Mouse (Mus musculus) midbrain, postnatal 0 days (tissue): ENCODE measurements around the gene Nudcd2. TPM values are rescaled to one million over a fixed set of nuclear protein-coding genes. Genes with fewer than 3 reads are reported as not detected.

Source experiments
- ATAC-seq: fragments of 200-750 bp; cut with Nextera tagmentation; 2 replicates; pipeline ENCODE4 v1.8.0; 2017; ENCODE audit warnings: moderate number of reproducible peaks, mild to moderate bottlenecking, moderate TSS enrichment, moderate library complexity; ENCODE audit not compliant: low FRiP score
- DNase-seq: peaks from one replicate; pipeline ENCODE4 v3.0.0-alpha.2; 2015; ENCODE audit warnings: low spot score
- H3K27ac ChIP-seq: fragments of 300-500 bp; sonication (generic); 2 replicates; pipeline ENCODE4 v1.5.1; 2014; ENCODE audit warnings: low read depth, mild to moderate bottlenecking, low read length, mixed read lengths
- H3K27me3 ChIP-seq: fragments of 300-500 bp; sonication (generic); 2 replicates; pipeline ENCODE4 v1.6.1; 2014; ENCODE audit warnings: low read length, control low read depth, mixed read lengths; ENCODE audit not compliant: insufficient read depth
- H3K36me3 ChIP-seq: fragments of 300-500 bp; sonication (generic); 2 replicates; pipeline ENCODE4 v1.6.1; 2014; ENCODE audit warnings: low read length, control low read depth, mixed read lengths; ENCODE audit not compliant: insufficient read depth
- H3K4me1 ChIP-seq: fragments of 300-500 bp; sonication (generic); 2 replicates; pipeline ENCODE4 v1.6.1; 2014; ENCODE audit warnings: mild to moderate bottlenecking, control low read depth, antibody characterized with exemption, low read length, mixed read lengths; ENCODE audit not compliant: insufficient read depth
- H3K4me2 ChIP-seq: fragments of 300-500 bp; sonication (generic); 2 replicates; pipeline ENCODE4 v1.6.1; 2014; ENCODE audit warnings: low read depth, mild to moderate bottlenecking, low read length, mixed read lengths; ENCODE audit not compliant: poor library complexity, severe bottlenecking
- H3K4me3 ChIP-seq: fragments of 300-500 bp; sonication (generic); 2 replicates; pipeline ENCODE4 v1.5.1; 2014; ENCODE audit warnings: low read depth, mild to moderate bottlenecking, low read length, moderate library complexity
- H3K9ac ChIP-seq: fragments of 300-500 bp; sonication (generic); replicated peaks from 2 replicates; pipeline ENCODE4 v1.6.1; 2014; ENCODE audit warnings: mild to moderate bottlenecking, low read length, moderate library complexity, mixed read lengths; ENCODE audit not compliant: poor library complexity, severe bottlenecking
- H3K9me3 ChIP-seq: fragments of 300-500 bp; sonication (generic); 2 replicates; pipeline ENCODE4 v1.6.1; 2016; ENCODE audit warnings: low read length, control low read depth
- CTCF ChIP-seq: IDR thresholded peaks from 2 replicates; pipeline ENCODE4 v1.5.1; 2016; ENCODE audit warnings: antibody characterized with exemption, mild to moderate bottlenecking
- WGBS: fragments of 180-500 bp; shearing (Covaris S2); extraction: QIAGEN DNeasy Blood & Tissue Kit; methylation state at CpG from one replicate; pipeline ENCODE4 v1.1.7; 2014; 5-methylcytosine and 5-hydroxymethylcytosine counted together
- polyA plus RNA-seq: library from polyadenylated mRNA; unstranded; fragments of >200 nt; fragmentation: Nextera tagmentation; extraction: Ambion mirVana; gene quantifications from 2 replicates; pipeline ENCODE4 v1.2.1, GENCODE M21; 2015
- total RNA-seq: library from RNA; depleted of rRNA; stranded (reverse); fragments of >200 nt; gene quantifications from 2 replicates; pipeline ENCODE4 v1.2.3, GENCODE M21; 2014

Nudcd2 gene
- total and polyA plus RNA-seq, 2 experiments from 2014 or later = 17.4 to 45.9 TPM

GRCm38 (mm10) chr11:40732997-40733338 lies 499 bp upstream of the Nudcd2 start:
- Histone ChIP-seq H3K9me3 (no peaks in the 10 kb centered on the region), H3K9ac (no peak overlapping the region), H3K4me2 (peak overlapping the region; percentile 74), H3K4me1 (peaks cover 4% of the 10 kb centered on the region; the same call in 1 of the 2 replicates), H3K27me3 (no peaks in the 10 kb centered on the region), H3K4me3 (peak overlapping the region; percentile 95), H3K27ac (no peak overlapping the region), H3K36me3 (peaks cover 13% of the 10 kb centered on the region)
- TF ChIP-seq CTCF = no peak
- DNase-seq = no peak
- WGBS = under 1% methylated on average over 14 of the region's 14 CpGs
- ATAC-seq = no peak; the same call in 1 of the 2 replicates

- DNase-seq = peak; percentile 4
- Histone ChIP-seq H3K4me3 (peak overlapping the region; percentile 95), H3K9ac (peak overlapping the region; percentile 87), H3K9me3 (no peaks in the 10 kb centered on the region), H3K27ac (peak overlapping the region; percentile 77), H3K4me1 (peaks cover 4% of the 10 kb centered on the region; the same call in 1 of the 2 replicates), H3K4me2 (peak overlapping the region; percentile 84), H3K36me3 (peaks cover 13% of the 10 kb centered on the region), H3K27me3 (no peaks in the 10 kb centered on the region)
- no peak for TF ChIP-seq CTCF
- no peak for ATAC-seq
- 5% methylated on average over 11 of the region's 11 CpGs for WGBS
Observed at GRCm38 (mm10) chr11:40734251-40734752, 835 bp downstream of the Nudcd2 start.

DNA sequence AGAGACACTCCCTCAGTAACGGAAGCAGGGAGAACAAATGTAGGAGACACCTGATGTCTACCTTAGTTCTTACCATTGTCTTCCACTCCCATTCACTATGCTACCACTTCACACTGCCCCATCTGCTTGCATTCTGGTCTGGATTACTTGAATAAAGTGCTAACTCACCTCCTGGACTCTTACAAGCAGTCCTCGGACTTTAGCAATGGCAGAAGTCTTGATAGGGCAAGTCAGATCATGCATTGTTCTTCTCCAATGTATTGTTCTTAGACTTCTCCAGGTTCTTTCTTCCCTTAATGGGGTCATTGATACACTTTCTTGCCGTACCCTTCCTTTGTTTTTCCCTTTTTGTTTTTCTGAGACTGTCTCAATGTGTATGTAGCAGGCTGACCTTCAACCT lies 3.9 kb downstream of the Nudcd2 start:
- DNase-seq (no peak), ATAC-seq (no peak)
- no peaks in the 10 kb centered on the region for H3K9me3 ChIP-seq
- H3K36me3 ChIP-seq = peaks cover 21% of the 10 kb centered on the region
- peaks cover 4% of the 10 kb centered on the region; the same call in 1 of the 2 replicates for H3K4me1 ChIP-seq
- 92% methylated on average over 3 of the region's 3 CpGs for WGBS
- no peaks in the 10 kb centered on the region for H3K27me3 ChIP-seq
- H3K4me2 ChIP-seq = no peak overlapping the region
- H3K9ac ChIP-seq = no peak overlapping the region
- no peak overlapping the region for H3K27ac ChIP-seq
- no peak for TF ChIP-seq CTCF
- no peak overlapping the region for H3K4me3 ChIP-seq

GRCm38 (mm10) chr11:40741605-40742262 lies 8.3 kb downstream of the Nudcd2 start:
- Histone ChIP-seq H3K27me3 (no peaks in the 10 kb centered on the region), H3K4me3 (no peak overlapping the region), H3K36me3 (peaks cover 18% of the 10 kb centered on the region), H3K9ac (no peak overlapping the region), H3K4me1 (no peaks in the 10 kb centered on the region), H3K27ac (no peak overlapping the region), H3K4me2 (no peak overlapping the region), H3K9me3 (no peaks in the 10 kb centered on the region)
- WGBS = 91% methylated on average over 12 of the region's 12 CpGs
- ATAC-seq (no peak), DNase-seq (no peak)
- no peak for TF ChIP-seq CTCF

GRCm38 (mm10) chr11:40744348-40744747 lies 10.9 kb downstream of the Nudcd2 start:
- Histone ChIP-seq H3K9me3 (no peaks in the 10 kb centered on the region), H3K27ac (no peak overlapping the region), H3K9ac (no peak overlapping the region), H3K4me1 (no peaks in the 10 kb centered on the region), H3K4me2 (no peak overlapping the region), H3K27me3 (no peaks in the 10 kb centered on the region), H3K4me3 (no peak overlapping the region), H3K36me3 (peaks cover 8% of the 10 kb centered on the region)
- no peak for DNase-seq
- 86% methylated on average over 3 of the region's 3 CpGs for WGBS
- TF ChIP-seq CTCF = no peak
- no peak for ATAC-seq

GRCm38 (mm10) chr11:40746361-40746760 lies 12.9 kb downstream of the Nudcd2 start:
- no peak for ATAC-seq
- Histone ChIP-seq H3K9me3 (no peaks in the 10 kb centered on the region), H3K4me3 (no peak overlapping the region), H3K9ac (no peak overlapping the region), H3K36me3 (peaks cover 7% of the 10 kb centered on the region; the same call in 1 of the 2 replicates), H3K27ac (no peak overlapping the region), H3K4me2 (no peak overlapping the region), H3K27me3 (no peaks in the 10 kb centered on the region), H3K4me1 (no peaks in the 10 kb centered on the region)
- no peak for DNase-seq
- no peak for TF ChIP-seq CTCF
- WGBS = 95% methylated on average over 12 of the region's 12 CpGs
